Mouse (Mus musculus) telencephalon, adult 2 months (tissue): ENCODE data around the gene Taar7a.

Experiments used
- DNase-seq: peaks from one replicate; pipeline ENCODE4 v3.0.0-alpha.2; 2011; ENCODE audit warnings: low read depth, low spot score

Gene Taar7a

GRCm38 (mm10) chr10:23948026-23948425, 45.3 kb downstream of the Taar7a start:
- no peak for DNase-seq

- DNase-seq = no peak
Observed at GRCm38 (mm10) chr10:23942465-23942864, 50.8 kb downstream of the Taar7a start.
